Mouse (Mus musculus): Measurements from ENCODE around the gene Agpat4.
"Not testable (repeated sequence)": the region's sequence is repeated elsewhere in the genome, so short reads cannot be mapped to it uniquely, and the experiment has no call there.

Agpat4 gene

DNA sequence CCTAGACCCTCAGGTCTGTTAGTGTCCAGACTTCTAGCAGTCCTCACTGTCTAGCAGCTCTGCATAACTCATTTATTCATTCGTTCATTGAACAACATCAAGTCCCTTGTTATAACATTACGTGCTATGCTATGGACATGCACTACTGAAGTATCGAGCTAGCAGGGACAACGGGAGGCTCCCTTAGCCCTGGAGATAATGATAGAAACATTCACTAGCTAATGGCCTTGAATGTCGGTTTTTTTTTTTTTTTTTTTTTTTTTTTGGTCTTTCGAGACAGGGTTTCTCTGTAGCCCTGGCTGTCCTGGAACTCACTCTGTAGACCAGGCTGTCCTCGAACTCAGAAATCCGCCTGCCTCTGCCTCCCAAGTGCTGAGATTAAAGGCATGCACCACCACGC, 3.8 kb downstream of the Agpat4 start:
- not testable (repeated sequence) for DNase-seq (ENCODE audit: low spot score)

DNA sequence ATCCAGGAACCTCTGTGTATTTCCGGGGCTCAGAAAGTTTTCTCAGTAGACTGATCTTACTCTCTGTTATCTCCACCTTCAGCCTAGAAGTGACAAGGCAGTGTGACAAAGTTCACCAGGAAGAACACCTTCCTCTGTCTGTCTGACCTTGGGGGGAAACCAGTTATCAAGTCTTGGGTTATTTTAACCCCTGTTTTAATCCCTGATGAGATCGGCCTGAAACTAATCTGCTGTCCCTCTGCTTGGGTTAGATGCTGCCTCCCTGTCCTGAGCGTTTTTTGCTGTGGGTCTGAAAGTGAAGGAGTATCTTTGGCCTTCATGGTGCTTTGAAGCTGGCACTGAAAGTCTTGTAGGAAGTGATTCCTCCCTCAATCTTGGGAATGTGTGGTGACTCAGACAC, 4.7 kb downstream of the Agpat4 start:
- DNase-seq (ENCODE audit: low spot score): no peak

DNA sequence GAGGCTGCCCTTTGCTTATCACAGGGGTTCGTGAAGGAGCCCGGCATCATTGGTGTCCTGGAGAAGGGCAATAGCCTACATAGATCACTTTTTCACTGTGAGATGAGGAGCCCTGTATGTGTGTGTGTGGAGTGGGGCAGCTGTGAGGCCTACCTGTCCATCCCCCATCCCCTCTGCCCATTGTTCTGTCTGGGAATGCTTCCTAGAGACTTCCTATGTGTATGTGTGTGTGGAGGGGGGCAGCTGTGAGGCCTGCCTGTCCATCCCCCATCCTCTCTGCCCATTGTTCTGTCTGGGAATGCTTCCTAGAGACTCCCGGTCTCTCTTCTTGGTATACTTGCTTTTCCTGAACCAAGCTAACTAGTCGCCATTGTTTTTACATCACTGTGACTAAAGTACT, 8.6 kb downstream of the Agpat4 start:
- no peak for DNase-seq (ENCODE audit: low spot score)

DNA sequence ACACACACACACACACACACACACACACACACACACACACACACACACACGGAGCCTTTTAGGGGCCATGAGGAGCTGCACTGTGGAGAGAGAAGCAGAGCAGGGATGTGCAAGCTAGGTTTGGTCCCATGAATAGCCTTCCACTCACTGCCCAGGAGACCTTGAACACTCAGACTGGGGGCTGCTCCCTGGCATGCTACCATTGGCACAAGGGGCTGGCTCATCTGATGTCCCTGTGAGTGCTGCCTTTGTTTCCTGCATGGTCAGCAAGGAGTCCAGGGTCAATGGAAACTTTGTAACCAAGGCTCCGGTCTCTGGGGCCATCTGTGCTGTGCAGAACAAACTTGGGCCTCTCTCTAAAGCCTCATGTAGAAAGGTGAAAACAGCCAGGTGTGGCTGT, 10.5 kb downstream of the Agpat4 start:
- DNase-seq (ENCODE audit: low spot score): no peak

DNA sequence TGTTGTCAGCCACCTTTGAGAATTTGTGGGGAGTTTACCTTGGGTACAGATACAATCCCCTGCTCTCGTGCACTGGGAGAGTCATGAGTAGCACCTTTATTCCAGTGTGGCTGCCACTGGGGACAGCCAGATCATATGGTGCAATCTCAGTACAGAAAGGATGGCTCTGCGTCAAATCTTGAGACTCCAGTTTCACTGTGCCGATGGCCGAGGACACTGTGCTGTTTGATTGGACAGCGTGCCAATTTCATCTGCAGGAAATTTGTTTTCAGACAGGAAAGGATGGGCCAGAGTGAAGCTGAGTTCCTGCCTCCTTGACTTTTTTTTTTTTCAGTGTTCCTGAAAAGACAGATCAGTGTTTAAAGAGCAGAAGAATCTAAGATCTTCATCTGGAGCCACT, 12.7 kb downstream of the Agpat4 start:
- DNase-seq (ENCODE audit: low spot score): no peak

DNA sequence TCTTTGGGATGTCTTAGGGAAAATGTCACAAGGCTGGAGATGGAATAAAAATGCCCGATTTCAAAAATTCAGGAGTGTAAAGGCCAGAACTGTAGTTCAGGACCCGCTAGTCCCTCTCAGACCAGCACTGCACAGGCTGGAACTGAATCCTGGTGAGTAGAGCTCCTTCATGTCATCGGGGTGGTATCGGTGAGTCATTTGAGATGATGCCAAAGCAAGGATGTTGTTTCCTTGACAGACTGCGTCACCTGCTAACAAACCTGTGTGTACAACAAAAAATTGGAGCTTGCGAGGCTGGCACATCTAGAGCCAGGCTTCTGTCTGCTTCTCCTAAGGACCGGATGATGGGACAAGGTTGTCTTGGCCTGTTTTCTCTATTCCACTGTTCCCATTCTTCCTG, 13.1 kb downstream of the Agpat4 start:
- no peak for DNase-seq (ENCODE audit: low spot score)

DNA sequence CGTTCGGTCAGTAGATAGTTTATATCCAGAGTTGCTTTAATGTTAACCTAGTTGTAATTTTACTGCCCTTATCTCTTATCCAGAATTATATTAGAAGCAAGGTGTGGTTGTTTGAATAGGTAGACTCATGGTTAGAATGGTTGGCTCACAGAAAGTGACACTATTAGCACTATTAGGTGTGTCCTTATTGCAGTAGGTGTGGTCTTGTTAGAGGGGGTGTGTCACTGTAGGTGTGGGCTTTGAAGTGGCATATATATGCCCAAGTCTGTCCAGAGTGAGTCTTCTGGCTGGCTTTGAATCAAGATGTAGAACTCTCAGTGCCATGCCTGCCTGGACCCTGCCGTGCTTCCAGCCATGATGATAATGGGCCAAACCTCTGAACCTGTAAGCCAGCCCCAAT, 14.4 kb downstream of the Agpat4 start:
- no peak for DNase-seq (ENCODE audit: low spot score)

DNA sequence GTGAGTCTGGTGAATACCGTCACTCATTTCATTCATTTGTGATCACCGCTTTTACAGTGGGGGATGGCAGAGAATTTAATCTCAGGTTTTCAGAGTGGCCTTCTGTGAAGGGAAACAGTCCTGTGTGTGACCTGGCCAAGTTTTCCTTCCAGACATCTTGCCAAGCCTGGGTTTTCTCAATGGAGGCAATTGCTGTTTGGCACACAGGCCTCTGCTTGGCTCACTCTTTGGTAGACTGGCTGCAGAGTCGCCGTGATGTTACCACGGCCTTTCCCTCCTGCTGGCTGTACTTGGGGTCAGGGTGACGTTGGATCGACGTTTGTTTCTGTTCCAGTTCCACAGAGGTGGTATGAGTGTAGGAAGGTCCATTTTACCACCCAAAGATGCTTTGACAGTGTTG, 15.5 kb downstream of the Agpat4 start:
- no peak for DNase-seq (ENCODE audit: low spot score)

DNA sequence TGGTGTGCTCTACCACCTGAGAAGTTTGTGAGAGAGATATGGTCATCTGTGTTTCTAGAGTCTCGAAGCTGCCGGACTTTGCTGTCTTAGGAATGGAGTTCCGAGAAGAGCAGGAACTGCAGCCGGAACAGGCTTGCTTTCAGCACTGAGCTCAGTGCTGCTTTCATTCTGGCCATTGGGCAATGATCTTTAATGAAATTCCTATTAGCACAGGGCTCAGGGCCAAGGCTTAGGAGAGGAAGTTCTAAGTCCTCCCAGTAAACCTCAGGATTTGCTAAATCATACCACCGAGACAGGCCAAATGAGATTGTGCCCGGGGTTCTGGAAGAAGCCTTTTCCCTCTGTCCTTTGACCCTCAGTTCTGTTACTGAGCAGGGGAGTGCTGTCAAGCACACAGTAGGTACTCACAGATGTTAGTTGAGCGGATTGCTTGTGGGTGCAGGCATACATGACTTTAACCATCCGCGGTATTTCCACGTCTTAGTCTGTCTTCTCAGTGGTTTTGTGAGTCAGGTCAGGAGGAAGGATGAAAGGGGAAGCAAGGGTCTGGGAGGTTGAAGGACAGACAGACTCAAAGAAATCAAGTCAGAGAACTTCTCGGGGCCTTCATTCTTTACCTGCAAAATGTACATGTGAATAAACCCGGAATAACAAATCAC, 16.6 kb downstream of the Agpat4 start:
- no peak for DNase-seq (ENCODE audit: low spot score)

DNA sequence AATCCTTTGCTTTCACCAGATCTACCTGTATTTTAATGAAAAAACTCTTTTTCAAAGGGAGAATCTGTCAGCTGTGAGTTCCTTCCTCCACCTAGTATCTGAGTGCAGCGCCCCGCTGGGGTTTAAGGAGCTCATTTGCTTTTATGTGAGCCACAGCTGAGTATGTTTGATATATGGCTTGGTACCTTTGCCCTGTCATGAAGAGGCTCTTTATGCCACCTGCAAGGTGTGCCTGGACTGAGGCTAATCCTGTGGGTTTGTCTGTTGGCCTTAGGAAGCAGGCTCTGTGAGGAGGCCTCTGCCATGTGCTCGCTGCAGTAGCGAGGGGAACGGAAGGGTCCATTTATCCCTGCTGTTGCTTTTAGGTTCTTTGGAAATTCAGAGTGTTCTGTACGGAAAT, 19.9 kb downstream of the Agpat4 start:
- DNase-seq (ENCODE audit: low spot score): no peak

DNA sequence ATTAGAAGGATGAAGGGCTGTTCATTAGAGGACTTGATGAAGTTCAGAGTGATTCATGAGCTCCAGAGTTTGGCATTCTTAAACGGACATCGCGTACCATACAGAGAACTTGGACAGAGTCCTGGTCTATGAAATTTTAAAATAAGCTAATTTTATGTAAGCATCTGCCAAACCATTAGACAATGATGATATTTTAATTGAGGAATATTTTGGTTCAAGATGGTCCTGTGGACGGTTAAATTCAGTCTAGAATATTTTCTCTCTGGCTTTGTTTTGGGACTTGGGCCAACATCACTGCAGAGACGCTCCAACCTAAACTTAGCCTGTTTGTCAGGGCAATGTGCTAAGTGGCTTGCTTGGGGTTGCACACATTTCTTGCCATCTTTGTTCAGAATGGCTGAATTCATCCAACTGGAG, 25.5 kb downstream of the Agpat4 start:
- no peak for DNase-seq (ENCODE audit: low spot score)

DNA sequence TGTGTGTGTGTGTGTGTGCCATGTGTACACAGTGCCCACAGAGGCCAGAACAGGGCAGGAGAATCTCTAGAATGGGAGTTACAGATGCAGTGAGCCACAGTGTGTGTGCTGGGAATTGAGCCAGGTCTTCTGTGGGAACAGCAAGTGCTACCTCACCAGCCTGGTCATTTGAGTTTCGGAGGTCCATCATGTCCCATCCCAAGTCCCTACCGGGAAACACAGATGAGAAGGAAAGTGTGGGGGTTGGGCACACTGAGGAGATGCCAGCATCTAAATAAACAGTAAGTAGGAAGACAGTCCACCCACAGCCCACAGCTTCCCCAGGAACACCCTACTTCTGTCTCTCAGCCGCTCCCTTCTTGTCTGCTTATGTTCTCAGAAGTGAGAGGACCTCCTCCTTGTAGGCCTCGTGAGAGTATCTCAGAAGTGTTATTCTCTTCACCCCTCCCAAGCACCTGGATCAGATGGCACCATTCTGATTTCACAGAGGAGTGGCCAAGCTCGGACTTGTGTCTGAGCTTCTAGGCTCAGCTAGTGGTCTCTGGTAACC, 27.7 kb downstream of the Agpat4 start:
- DNase-seq (ENCODE audit: low spot score): no peak

DNA sequence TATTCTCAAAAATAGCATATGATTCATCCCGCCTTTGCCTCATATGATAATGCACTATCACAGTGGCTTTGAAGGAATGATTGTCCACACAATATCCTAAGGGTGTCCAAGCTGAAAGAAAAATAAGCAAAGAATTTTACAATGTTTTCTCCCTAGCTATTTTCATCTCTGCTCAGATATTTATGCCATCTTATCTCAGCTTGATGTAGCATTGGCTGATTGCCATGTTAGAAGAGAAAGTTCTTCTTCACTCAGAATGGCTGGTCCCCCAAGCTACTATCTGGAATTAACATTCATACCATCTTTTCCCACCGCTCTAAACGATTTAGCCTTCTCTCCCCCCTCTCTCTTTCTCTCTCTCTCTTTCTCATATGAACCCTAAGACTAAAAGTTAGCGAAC, 29.3 kb downstream of the Agpat4 start:
- no peak for DNase-seq (ENCODE audit: low spot score)

DNA sequence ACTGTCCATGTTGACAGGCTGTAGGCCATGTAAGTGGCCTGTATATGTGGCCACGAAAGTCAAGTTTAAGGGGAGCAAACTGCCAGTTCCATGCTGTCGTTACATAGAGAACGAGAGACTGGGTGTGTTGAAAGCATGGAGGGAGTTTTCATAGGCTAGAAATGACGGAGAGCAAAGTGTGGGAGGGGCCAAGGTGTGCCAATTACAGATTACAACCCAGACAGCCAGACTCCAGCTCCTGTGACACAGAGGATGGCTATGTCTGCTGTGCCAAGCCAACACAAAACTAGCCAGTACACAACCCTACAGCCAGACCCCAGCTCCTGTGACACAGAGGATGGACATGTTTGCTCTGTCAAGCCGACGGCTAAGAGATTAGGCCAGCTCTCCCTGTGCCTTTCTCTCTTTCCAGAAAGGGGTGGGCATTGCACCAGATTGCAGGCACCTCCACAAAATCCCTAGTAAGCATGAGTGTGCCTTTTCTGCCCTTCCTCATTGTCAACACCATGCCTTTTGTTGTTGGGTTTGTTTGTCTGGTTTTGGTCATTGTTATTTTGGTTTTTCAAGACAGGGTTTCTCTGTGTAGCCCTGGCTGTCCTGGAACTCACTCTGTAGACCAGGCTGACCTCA, 30.8 kb downstream of the Agpat4 start:
- peak; percentile 43 for DNase-seq (ENCODE audit: low spot score)

DNA sequence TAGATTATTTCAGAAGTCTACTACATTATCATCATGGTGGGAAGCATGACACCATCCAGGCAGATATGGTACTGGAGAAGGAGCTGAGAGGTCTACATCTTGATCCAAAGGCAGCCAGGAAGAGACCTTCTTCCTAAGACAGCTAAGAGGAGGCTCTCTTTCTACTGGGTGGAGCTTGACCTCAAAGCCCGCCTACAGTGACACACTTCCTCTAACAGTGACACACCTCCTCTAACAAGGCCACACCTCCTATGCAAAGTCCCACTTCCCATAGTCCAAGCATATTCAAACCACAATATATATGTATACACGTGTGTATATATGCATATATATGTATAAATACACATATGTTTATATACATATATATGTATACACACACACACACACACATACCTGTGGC, 32.5 kb downstream of the Agpat4 start:
- DNase-seq (ENCODE audit: low spot score): no peak

DNA sequence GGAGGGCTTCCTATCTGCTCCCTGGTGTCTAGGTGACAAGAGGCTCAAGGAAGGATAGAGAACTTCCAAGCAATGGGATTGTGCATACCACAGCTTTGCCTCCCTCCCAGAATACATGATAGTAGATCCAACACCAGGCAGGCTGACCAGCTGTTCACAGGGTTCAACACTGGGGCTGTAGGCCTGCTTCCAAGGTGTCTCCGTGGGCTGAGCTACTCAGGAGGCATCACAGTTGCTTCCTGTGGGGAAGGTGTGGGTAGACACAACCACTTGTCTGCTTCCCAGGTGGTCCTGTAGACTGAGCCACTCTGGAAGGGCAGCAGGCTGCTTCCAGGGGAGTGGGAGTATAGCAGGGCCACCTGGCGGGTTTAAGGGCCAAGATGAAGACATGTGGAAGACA, 35.8 kb downstream of the Agpat4 start:
- DNase-seq (ENCODE audit: low spot score): no peak

DNA sequence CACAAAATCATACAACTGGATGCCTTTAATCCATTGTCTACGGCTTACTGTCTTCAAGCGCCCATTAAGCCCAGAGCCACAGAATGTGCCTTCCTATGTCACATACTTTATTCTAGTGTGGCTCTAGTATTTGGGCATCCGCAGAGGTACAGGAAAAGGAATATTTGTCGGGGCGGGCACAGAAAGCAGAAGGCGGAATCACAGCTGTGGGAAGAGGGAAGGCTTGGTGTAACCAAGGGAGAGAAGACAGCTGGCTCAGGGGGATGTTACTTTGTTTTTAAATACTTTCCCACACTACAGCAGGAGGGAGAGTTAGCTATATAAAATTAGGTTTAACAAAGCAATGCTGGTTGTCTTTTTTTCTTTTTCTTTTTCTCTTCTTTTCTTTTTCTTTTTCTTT, 36.7 kb downstream of the Agpat4 start:
- no peak for DNase-seq (ENCODE audit: low spot score)

DNA sequence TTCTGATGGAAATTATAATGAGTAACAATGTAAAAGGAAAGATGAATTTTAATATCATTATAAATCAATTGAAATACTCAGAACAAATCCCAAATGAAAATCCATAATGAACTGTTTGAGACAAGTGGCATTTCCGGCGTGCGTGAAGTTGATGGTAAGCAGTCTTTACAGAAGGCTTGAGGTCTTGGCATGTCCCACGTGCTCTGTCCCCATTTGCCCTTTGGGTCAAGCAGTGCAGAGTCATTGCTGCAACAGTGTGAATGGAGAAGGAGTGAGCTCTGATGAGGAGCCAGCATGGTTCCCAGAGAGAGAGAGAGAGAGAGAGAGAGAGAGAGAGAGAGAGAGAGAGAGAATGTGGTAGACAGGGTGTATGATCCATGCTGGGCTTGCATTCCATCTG, 37.4 kb downstream of the Agpat4 start:
- DNase-seq (ENCODE audit: low spot score): no peak

DNA sequence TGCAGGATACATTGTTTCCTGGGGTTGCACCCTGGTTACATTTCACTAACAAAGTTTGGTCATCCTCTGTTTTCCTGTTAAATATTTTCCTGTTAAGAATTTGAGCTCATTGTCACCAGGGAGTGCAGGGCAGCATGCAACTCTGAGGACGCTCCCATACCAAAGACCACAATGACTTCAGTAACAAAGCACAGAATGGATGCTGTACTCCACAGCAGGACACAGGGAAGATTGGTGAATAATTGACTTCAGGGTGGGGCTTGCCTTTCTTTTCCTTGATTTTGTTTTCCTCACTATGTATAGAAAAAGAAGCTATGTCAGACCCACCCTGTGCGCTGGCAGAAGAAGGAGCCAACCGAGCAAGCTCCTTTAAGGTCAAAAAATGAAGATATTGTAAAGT, 38.2 kb downstream of the Agpat4 start:
- no peak for DNase-seq (ENCODE audit: low spot score)

DNA sequence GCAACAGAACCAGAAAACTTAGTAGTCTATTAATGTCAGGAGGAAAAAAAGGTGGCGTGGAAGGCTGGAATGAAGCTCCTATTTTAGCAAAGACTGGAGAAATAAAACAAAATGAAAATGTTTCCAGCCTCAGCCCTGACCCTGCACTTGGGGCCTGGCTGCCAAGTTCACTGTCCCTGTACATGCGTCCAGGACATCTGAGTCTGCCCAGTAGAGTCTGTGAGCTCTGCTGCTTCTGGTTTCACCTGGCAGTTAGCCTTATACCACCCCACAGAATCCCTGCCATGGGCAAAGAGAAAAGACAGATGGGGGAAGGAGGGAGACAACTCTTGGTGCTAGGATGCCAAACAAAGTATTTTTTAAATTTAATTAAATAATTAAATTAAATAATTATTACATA, 38.7 kb downstream of the Agpat4 start:
- no peak for DNase-seq (ENCODE audit: low spot score)

DNA sequence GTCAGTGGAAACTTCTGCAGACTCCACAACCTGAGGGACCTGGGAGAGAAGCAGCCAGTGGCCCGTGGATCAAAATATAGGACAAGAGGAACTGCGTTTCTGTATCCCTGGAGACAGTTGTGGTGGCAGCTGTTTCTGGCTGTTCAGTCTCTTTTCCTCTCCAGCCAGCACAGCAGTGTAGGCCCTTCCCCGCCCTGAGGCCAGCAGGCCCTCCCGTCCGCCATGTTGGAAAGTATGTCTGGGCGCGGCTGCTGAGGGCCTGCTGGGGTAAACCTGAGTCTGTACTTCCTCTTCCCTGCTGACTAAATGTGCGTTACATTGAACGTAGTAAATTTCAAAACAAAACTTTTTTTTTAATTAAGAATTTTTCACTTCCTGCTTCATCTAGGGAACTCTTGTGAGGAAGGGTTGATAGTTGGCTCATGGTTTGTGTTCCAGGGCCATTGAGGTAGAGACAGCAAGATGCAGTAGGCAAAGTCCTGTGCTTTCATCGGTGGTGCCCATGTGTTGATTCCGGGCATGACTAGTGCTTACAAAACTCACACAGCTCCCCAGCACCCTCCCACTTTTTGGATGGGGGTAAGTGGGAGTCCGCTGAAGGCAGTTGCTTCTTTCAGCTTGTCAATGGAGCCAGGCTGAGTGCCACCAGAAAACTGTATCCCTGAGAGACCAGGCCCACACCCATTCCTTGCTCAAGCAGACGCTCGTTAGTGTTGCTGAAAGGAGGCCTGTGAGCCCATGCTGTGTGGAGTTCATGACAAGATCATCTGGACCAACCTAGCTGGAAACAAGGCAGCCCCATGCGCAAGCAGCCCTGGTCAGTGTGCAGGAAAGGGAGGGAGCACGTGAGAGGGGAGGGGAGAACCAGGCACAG, 40.9 kb downstream of the Agpat4 start:
- DNase-seq (ENCODE audit: low spot score): no peak

DNA sequence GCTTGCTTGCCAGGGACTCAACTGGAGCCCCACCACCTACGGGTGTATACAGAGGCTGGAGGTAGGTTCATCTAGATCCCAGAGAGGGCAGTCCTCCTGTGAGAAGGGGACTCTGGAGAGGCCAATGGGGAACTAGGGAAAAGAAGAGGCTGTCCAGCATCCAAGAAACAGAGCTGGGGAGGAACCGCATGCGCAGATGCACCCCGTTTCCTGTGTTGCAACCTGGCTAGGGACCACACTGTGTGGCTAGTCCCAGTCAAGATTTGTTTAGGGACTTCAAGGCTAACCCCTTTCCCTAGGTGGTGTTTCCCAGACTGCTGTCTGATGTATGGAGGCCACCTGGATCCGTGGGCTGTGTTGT, 41.5 kb downstream of the Agpat4 start:
- no peak for DNase-seq (ENCODE audit: low spot score)

DNA sequence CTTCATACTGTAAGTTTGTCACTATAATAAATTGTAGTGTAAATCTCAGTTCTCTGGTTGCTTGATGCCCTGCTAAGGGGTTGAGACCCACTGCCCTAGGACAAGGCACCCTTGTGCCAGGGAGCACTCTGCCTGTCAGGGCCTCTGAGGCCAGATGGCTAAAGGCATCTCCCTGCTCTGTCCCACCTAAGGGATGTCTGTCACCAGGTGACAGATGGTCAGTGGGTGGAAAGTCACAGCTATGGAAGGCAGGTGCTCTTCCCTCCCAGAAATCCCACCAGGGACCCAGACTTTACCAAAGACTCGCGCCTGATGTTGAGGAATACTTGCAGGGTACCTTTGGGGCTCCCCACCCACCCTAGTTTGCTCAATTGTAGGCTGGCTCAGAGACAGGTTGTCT, 42.0 kb downstream of the Agpat4 start:
- no peak for DNase-seq (ENCODE audit: low spot score)
